ENCODE assay signal across 8 mouse cellular contexts in genomic region chr4:45185331-45185669, GRCm38 (mm10). TPM values are rescaled to one million over a fixed set of nuclear protein-coding genes. Genes with fewer than 3 reads are reported as not detected.
A peak's percentile ranks its signal among the peaks of the same experiment; 100 is the strongest.
DNase-seq lines count a peak whose midpoint lies in the region; ATAC-seq and TF ChIP-seq lines count a peak whose summit lies in the region.
"Had no signal": no experiment of that assay in that cellular context is flagged by ENCODE, and none has a peak within 500 bp of the region (broad histone marks: within the 10 kb centered on the region; RNA-seq: fewer than 3 reads in every experiment).

No protein-coding gene starts in this region.

- no peaks in the 10 kb centered on the region for H3K36me3 ChIP-seq in lung, embryonic 14.5 days (ENCODE audit: insufficient read depth)
- no peaks in the 10 kb centered on the region for H3K36me3 ChIP-seq in embryonic facial prominence, embryonic 15.5 days
- H3K36me3 ChIP-seq in intestine, postnatal 0 days (ENCODE audit: control insufficient read depth, insufficient read depth): no peaks in the 10 kb centered on the region

- 1% methylated on average over 10 of the region's 10 CpGs for WGBS in lung, embryonic 14.5 days
- WGBS in embryonic facial prominence, embryonic 15.5 days: under 1% methylated on average over 10 of the region's 10 CpGs
- 4% methylated on average over 10 of the region's 10 CpGs for WGBS in intestine, postnatal 0 days
- 7% methylated on average over 10 of the region's 10 CpGs for WGBS in olfactory bulb, adult 2 months

- no peak overlapping the region for H3K27ac ChIP-seq in lung, embryonic 14.5 days (ENCODE audit: low read depth)
- no peak overlapping the region for H3K27ac ChIP-seq in embryonic facial prominence, embryonic 15.5 days (replicated peaks)
- H3K27ac ChIP-seq in intestine, postnatal 0 days (ENCODE audit: low read depth, low read length): no peak overlapping the region
- no peak overlapping the region for H3K27ac ChIP-seq in olfactory bulb, adult 2 months (ENCODE audit: insufficient read depth, low read depth, low read length)
- H3K27ac ChIP-seq: macrophage had no signal

- TF ChIP-seq POLR2A in olfactory bulb, adult 2 months (IDR thresholded peaks at IDR 0.05; ENCODE audit: insufficient read depth, low read depth, low read length): no peak

- TF ChIP-seq CTCF in lung, embryonic 14.5 days (IDR thresholded peaks at IDR 0.05; ENCODE audit: low read depth): no peak
- TF ChIP-seq CTCF in intestine, postnatal 0 days (IDR thresholded peaks at IDR 0.05; ENCODE audit: low read depth): no peak
- no peak for TF ChIP-seq CTCF in olfactory bulb, adult 2 months (IDR thresholded peaks at IDR 0.05; ENCODE audit: insufficient read depth, low read depth, low read length)

- no peak for DNase-seq in lung, embryonic 14.5 days
- no peak for DNase-seq in lung, postnatal 4 days
- no peak for DNase-seq in urinary bladder, postnatal 4 days (ENCODE audit: low spot score in 2 of 2)
- DNase-seq in thymus, postnatal 4 days: no peak

- peaks cover 29% of the 10 kb centered on the region for H3K27me3 ChIP-seq in lung, embryonic 14.5 days (ENCODE audit: insufficient read depth, low read length)
- peaks cover 11% of the 10 kb centered on the region; the same call in 1 of the 2 replicates for H3K27me3 ChIP-seq in embryonic facial prominence, embryonic 15.5 days
- peaks cover 34% of the 10 kb centered on the region; the same call in 1 of the 2 replicates for H3K27me3 ChIP-seq in intestine, postnatal 0 days (replicated peaks; ENCODE audit: control insufficient read depth, insufficient read depth, low read length)

- no peaks in the 10 kb centered on the region for H3K4me1 ChIP-seq in lung, embryonic 14.5 days (ENCODE audit: insufficient read depth)
- H3K4me1 ChIP-seq in embryonic facial prominence, embryonic 15.5 days: peaks cover 16% of the 10 kb centered on the region
- peaks cover 6% of the 10 kb centered on the region; the same call in 1 of the 2 replicates for H3K4me1 ChIP-seq in intestine, postnatal 0 days (replicated peaks; ENCODE audit: control insufficient read depth, insufficient read depth, low read length)
- peaks cover 10% of the 10 kb centered on the region; the same call in 1 of the 2 replicates for H3K4me1 ChIP-seq in olfactory bulb, adult 2 months (ENCODE audit: control insufficient read depth, insufficient read depth, low read length)

- H3K9me3 ChIP-seq in lung, embryonic 14.5 days (ENCODE audit: low read depth, low read length): no peaks in the 10 kb centered on the region
- H3K9me3 ChIP-seq in embryonic facial prominence, embryonic 15.5 days (replicated peaks): no peaks in the 10 kb centered on the region
- no peaks in the 10 kb centered on the region for H3K9me3 ChIP-seq in intestine, postnatal 0 days (ENCODE audit: control insufficient read depth)

- H3K4me2 ChIP-seq in lung, embryonic 14.5 days: peak overlapping the region; percentile 100
- peak overlapping the region; percentile 99 for H3K4me2 ChIP-seq in embryonic facial prominence, embryonic 15.5 days (replicated peaks)
- peak overlapping the region; percentile 98 for H3K4me2 ChIP-seq in intestine, postnatal 0 days (replicated peaks; ENCODE audit: low read depth)

- peak overlapping the region; percentile 60; the same call in 1 of the 2 replicates for H3K9ac ChIP-seq in lung, embryonic 14.5 days
- peak overlapping the region; percentile 54 for H3K9ac ChIP-seq in embryonic facial prominence, embryonic 15.5 days
- no peak overlapping the region for H3K9ac ChIP-seq in intestine, postnatal 0 days (ENCODE audit: low read depth, low read length)

- peak overlapping the region; percentile 61 for H3K4me3 ChIP-seq in lung, embryonic 14.5 days (ENCODE audit: low read depth, low read length)
- H3K4me3 ChIP-seq in embryonic facial prominence, embryonic 15.5 days (replicated peaks): peak overlapping the region; percentile 66
- H3K4me3 ChIP-seq in intestine, postnatal 0 days (ENCODE audit: low read depth, low read length): peak overlapping the region; percentile 56
- H3K4me3 ChIP-seq in olfactory bulb, adult 2 months (ENCODE audit: insufficient read depth, low read depth, low read length): peak overlapping the region; percentile 48

- peak; percentile 12; the same call in 1 of the 2 replicates for ATAC-seq in lung, embryonic 14.5 days (ENCODE audit: insufficient read depth)
- no peak for ATAC-seq in embryonic facial prominence, embryonic 15.5 days (ENCODE audit: insufficient number of reproducible peaks, low FRiP score, low TSS enrichment, low read depth)
- 0 out of 2 replicates have a peak, but pooled peaks have one; percentile 9 for ATAC-seq in intestine, postnatal 0 days

RNA-seq across cellular contexts. Expression of gene Frmpd1, which starts 0.6 kb away (rescaled TPM):
- 0.18 and 0.69 TPM in 2 replicates for polyA plus RNA-seq in lung, embryonic 14.5 days (2014; fragmentation: Nextera tagmentation; extraction: Ambion mirVana)
- 4.1 and 4.5 TPM in 2 replicates for polyA plus RNA-seq in embryonic facial prominence, embryonic 15.5 days (2015; fragmentation: Nextera tagmentation; extraction: Ambion mirVana)
- 0.18 and 0.20 TPM in 2 replicates for polyA plus RNA-seq in intestine, postnatal 0 days (2015; fragmentation: Nextera tagmentation; extraction: Ambion mirVana)
- polyA plus RNA-seq in olfactory bulb, adult 2 months (2012; ENCODE audit: insufficient read depth, insufficient read length, low replicate concordance, missing spikeins): not detected in 2 replicates
- polyA plus RNA-seq: macrophage had no signal
